ENCODE assay signal across 15 mouse cellular contexts in genomic region chr13:12033914-12034313, GRCm38 (mm10).
DNase-seq lines count a peak whose midpoint lies in the region; ATAC-seq lines count a peak whose summit lies in the region.
"Had no signal": no experiment of that assay in that cellular context is flagged by ENCODE, and none has a peak within 500 bp of the region (broad histone marks: within the 10 kb centered on the region; RNA-seq: fewer than 3 reads in every experiment).

No protein-coding gene starts in this region.

- H3K9ac ChIP-seq in heart, embryonic 15.5 days = no peak overlapping the region
- H3K9ac ChIP-seq in hindbrain, embryonic 12.5 days = no peak overlapping the region
- H3K9ac ChIP-seq: limb, embryonic 15.5 days had no signal

- no peaks in the 10 kb centered on the region for H3K36me3 ChIP-seq in heart, embryonic 15.5 days
- no peaks in the 10 kb centered on the region for H3K36me3 ChIP-seq in hindbrain, embryonic 12.5 days
- H3K36me3 ChIP-seq: limb, embryonic 15.5 days had no signal

- no peak for ATAC-seq in heart, embryonic 15.5 days (replicated peaks; ENCODE audit: insufficient number of reproducible peaks, insufficient read depth, low FRiP score, low read depth)
- peak; percentile 94 for ATAC-seq in megakaryocyte progenitor cell, adult 5-6 weeks (replicated peaks; ENCODE audit: poor library complexity)
- ATAC-seq in hindbrain, embryonic 12.5 days (ENCODE audit: low FRiP score) = no peak
- ATAC-seq: hindbrain, embryonic 16.5 days had no signal

- WGBS in heart, embryonic 15.5 days = 42% methylated on average over 6 of the region's 6 CpGs
- WGBS in hindbrain, embryonic 12.5 days = 72% methylated on average over 6 of the region's 6 CpGs

- H3K4me2 ChIP-seq in heart, embryonic 15.5 days = peak overlapping the region; percentile 38
- no peak overlapping the region for H3K4me2 ChIP-seq in hindbrain, embryonic 12.5 days (replicated peaks)
- H3K4me2 ChIP-seq: limb, embryonic 15.5 days had no signal

- no peaks in the 10 kb centered on the region for H3K9me3 ChIP-seq in heart, embryonic 15.5 days (replicated peaks)
- H3K9me3 ChIP-seq in hindbrain, embryonic 12.5 days (replicated peaks) = no peaks in the 10 kb centered on the region
- H3K9me3 ChIP-seq: limb, embryonic 15.5 days had no signal

- H3K27ac ChIP-seq in heart, embryonic 15.5 days = peak overlapping the region; percentile 76
- H3K27ac ChIP-seq in hindbrain, embryonic 12.5 days = no peak overlapping the region
- H3K27ac ChIP-seq: limb, embryonic 15.5 days had no signal

- peaks cover 78% of the 10 kb centered on the region for H3K4me1 ChIP-seq in heart, embryonic 15.5 days (replicated peaks)
- H3K4me1 ChIP-seq in hindbrain, embryonic 12.5 days = no peaks in the 10 kb centered on the region
- H3K4me1 ChIP-seq: limb, embryonic 15.5 days had no signal

- DNase-seq in cerebellum, postnatal 10 days = peak; percentile 29 to 39
- no peak for DNase-seq in cerebellum, adult 11-12 months
- no peak for DNase-seq in heart, postnatal 14 days
- DNase-seq in B cell, adult 2 months = peak; percentile 58
- DNase-seq in thymus, postnatal 10 days (ENCODE audit: low spot score in 2 of 2) = no peak
- DNase-seq: cerebellum, adult 9-10 months; gastrocnemius, postnatal 10 days; kidney, adult 11 months; kidney, postnatal 25 days; retina, postnatal 1 day had no signal

- no peak overlapping the region for H3K4me3 ChIP-seq in heart, embryonic 15.5 days
- no peak overlapping the region for H3K4me3 ChIP-seq in hindbrain, embryonic 12.5 days
- H3K4me3 ChIP-seq: limb, embryonic 15.5 days had no signal

- no peaks in the 10 kb centered on the region for H3K27me3 ChIP-seq in heart, embryonic 15.5 days
- no peaks in the 10 kb centered on the region for H3K27me3 ChIP-seq in hindbrain, embryonic 12.5 days
- H3K27me3 ChIP-seq: limb, embryonic 15.5 days had no signal

- intact Hi-C loops in heart, postnatal 14 days (cut with DNase I) = no loop called here

Comparison
In these comparisons a context has a peak if more than half of its experiments do, and no peak if none do; other contexts are left out.
1. DNase-seq: peak in cerebellum, postnatal 10 days (2 of 2) and B cell, adult 2 months (2 of 2); none in cerebellum, adult 11-12 months (single experiment), heart, postnatal 14 days (0 of 2) and thymus, postnatal 10 days (0 of 2).